Mouse (Mus musculus) neutrophil, adult 5-6 weeks (primary cell): ENCODE data around the gene Srp72. TPM values are rescaled to one million over a fixed set of nuclear protein-coding genes. Genes with fewer than 3 reads are reported as not detected.
"Not testable (repeated sequence)": the region's sequence is repeated elsewhere in the genome, so short reads cannot be mapped to it uniquely, and the experiment has no call there.

Experiments used
- ATAC-seq: fragments of 151-379, 151-347 bp; 2 replicates; pipeline ENCODE4 v1.8.0; 2017; ENCODE audit warnings: mild to moderate bottlenecking, moderate TSS enrichment; ENCODE audit not compliant: insufficient number of reproducible peaks, poor library complexity, low FRiP score, severe bottlenecking; ENCODE audit errors: extremely low read depth
- total RNA-seq: library from RNA; stranded (forward); fragments of 200-1000 nt; gene quantifications from 2 replicates; pipeline ENCODE4 v1.2.3, GENCODE M21; 2017

Gene Srp72
- total RNA-seq, 1 experiment from 2014 or later = 109 TPM

DNA sequence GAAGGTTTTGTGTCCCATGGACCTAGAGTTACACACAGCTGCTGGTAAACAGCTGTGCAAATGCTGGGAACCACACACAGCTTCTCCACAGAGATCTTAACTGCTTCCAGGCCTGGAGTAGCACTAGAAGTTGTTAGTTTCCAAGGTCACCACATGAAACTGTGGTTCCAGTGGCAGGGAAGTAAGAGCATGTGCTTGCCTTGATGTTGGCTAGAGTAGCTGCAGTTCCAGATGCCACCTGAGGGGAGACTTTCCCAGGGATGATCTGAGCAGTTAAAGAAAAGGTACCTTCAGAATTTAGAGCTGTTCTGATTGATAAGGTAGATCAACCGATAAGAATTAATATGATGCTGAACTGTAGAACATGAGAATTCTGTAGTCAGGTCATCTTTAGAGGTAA, 16.5 kb upstream of the Srp72 start:
- ATAC-seq = no peak

GRCm38 (mm10) chr5:76959587-76959986, 14.9 kb upstream of the Srp72 start:
- no peak for ATAC-seq

DNA sequence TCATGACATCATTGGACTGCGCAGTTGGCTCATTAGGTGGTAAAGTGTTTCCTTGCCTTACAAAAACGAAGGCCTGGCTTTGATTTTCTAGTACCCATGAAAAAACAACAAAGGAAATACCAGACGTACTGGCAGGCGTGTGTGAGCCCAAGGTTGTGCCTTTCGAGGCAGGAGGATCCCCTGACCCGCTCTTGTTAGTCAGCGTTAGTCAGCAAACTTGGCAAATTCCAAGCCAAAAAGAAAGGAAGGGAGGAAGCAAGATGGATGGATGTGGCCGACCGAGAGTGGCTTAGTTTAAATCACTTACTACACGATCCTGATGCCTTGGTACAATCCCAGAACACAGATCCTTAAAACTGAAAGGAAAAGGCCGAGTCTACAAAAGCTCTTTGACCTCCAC, 11.9 kb upstream of the Srp72 start:
- no peak for ATAC-seq

GRCm38 (mm10) chr5:76964651-76965050, 9.8 kb upstream of the Srp72 start:
- ATAC-seq = no peak

DNA sequence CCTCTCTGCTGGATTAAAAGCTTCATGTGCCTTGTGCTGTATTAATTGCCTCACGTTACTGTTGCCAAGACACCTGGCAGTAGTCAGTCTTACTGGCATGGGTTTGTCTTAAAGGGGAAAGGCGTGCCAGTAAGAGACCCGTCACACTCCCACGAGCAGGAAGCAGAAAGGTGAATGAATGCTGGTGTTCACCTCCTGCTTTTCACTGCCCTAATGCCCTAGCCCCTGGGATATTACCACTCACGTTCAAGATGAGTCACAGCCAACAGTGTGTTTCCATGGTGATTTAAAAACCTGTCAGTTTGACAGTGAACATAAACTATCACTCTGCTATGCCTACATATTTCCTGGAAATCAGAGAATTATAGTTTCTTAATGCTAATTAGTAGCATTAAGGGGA, 5.2 kb upstream of the Srp72 start:
- ATAC-seq = no peak

GRCm38 (mm10) chr5:76971115-76971514, 3.4 kb upstream of the Srp72 start:
- ATAC-seq = not testable (repeated sequence)

- ATAC-seq = peak; percentile 47; the same call in 1 of the 2 replicates
These were observed 995 bp upstream of the Srp72 start for GRCm38 (mm10) chr5:76973488-76973887.

DNA sequence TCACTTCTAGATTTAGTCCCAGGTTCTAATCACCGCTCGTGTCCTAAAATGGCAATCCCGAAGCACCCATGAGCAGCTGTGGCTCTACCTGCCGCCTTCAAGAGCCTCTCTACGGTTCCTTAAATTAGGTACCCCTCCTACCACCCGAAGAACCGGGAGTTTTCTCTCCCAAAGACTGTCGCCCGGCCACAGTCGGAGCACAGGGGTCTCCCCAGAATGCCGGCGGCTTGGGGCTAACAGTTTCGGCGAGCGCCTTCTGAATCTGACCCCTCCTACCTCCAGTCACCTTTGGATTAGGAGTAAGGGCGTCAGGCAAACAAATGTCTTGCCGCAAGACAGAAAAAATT, 303 bp upstream of the Srp72 start:
- ATAC-seq = no peak; the same call in 1 of the 2 replicates

GRCm38 (mm10) chr5:76975736-76976135, 1.3 kb downstream of the Srp72 start:
- no peak for ATAC-seq

- no peak for ATAC-seq
These were observed 9.5 kb downstream of the Srp72 start for GRCm38 (mm10) chr5:76984015-76984414.

GRCm38 (mm10) chr5:76990789-76991188, 16.3 kb downstream of the Srp72 start:
- no peak for ATAC-seq

GRCm38 (mm10) chr5:76993174-76993814, 18.8 kb downstream of the Srp72 start:
- ATAC-seq = no peak

DNA sequence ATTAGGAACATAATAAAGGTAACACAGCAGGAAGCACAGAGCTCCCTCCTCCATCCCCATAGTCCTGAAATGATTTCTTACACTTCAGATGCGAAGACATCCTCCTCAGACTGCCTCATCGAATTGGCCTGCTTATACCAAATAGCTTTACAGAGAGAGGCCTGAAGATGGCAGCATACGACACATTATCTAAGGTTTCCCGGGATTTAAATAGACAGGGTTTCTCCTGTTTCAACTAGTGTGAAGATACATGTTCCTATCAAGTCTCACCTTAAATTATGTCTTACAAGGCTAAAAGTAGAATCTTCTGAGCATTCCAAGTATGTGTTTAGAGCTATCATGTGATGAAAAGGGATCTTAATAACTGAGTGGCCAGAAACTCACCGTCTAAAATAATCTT, 23.9 kb downstream of the Srp72 start:
- no peak for ATAC-seq

GRCm38 (mm10) chr5:77001192-77001591, 26.7 kb downstream of the Srp72 start:
- no peak for ATAC-seq

GRCm38 (mm10) chr5:77004051-77004821, 29.8 kb downstream of the Srp72 start, which contains the start of gene Arl9:
TSS of gene Arl9 (plus strand) at chr5:77004055.
- no peak for ATAC-seq

GRCm38 (mm10) chr5:77010352-77010751, 35.9 kb downstream of the Srp72 start:
- no peak for ATAC-seq

DNA sequence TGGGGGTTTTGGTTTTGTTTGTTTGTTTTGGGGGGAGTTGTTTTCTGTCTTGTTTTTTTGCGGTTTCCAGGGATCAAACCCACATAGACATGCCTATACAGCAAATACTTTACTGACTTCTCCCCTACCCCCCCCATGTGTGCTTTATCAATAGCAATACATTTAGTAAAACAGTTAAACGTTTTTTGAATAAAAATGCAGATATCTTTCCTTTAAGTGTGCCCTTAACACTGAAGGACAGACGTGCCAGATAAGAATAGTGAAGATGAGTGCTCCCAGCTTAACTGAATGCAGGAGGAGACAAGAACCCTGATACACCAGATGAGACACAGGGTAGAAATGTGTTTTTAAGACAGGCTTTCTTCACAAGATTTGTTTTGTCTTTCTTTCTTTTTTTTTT, 36.6 kb downstream of the Srp72 start:
- no peak for ATAC-seq

- ATAC-seq = no peak
These were observed 38.7 kb downstream of the Srp72 start for GRCm38 (mm10) chr5:77013171-77013570.

GRCm38 (mm10) chr5:77015544-77016482, 41.3 kb downstream of the Srp72 start, which contains the start of gene Thegl:
TSS of gene Thegl (plus strand) at chr5:77016023.
- ATAC-seq = peak; percentile 51; the same call in 1 of the 2 replicates
